Mouse (Mus musculus) embryonic fibroblast, embryonic 13.5 days (primary cell): Measurements from ENCODE around the gene Cdc123. TPM values are rescaled to one million over a fixed set of nuclear protein-coding genes. Genes with fewer than 3 reads are reported as not detected.

Source experiments
- H3K27ac ChIP-seq: 2 replicates; pipeline ENCODE4 v1.5.1; 2012; ENCODE audit warnings: low read length, control low read depth, inconsistent platforms; ENCODE audit not compliant: insufficient read depth
- H3K4me1 ChIP-seq: 2 replicates; pipeline ENCODE4 v1.6.1; 2011; ENCODE audit warnings: low read length; ENCODE audit not compliant: control insufficient read depth, insufficient read depth
- H3K4me3 ChIP-seq: 2 replicates; pipeline ENCODE4 v1.5.1; 2011; ENCODE audit warnings: mild to moderate bottlenecking, control low read depth, low read length; ENCODE audit not compliant: insufficient read depth
- CTCF ChIP-seq: IDR thresholded peaks from 2 replicates; pipeline ENCODE4 v1.5.1; 2011; ENCODE audit warnings: mild to moderate bottlenecking, control low read depth, low read length, moderate library complexity, borderline replicate concordance; ENCODE audit not compliant: insufficient read depth
- POLR2A ChIP-seq: IDR thresholded peaks from 2 replicates; pipeline ENCODE4 v1.6.1; 2011; ENCODE audit warnings: low read depth, mild to moderate bottlenecking, control low read depth, low read length, moderate library complexity
- polyA plus RNA-seq: library from polyadenylated mRNA; stranded (reverse); fragments of >200 nt; gene quantifications from 2 replicates; pipeline ENCODE4 v1.2.4, GENCODE M21; 2011; ENCODE audit warnings: low read depth; ENCODE audit not compliant: missing spikeins, insufficient read length

Cdc123 gene
- polyA plus RNA-seq, 1 experiment, result 172 TPM

DNA sequence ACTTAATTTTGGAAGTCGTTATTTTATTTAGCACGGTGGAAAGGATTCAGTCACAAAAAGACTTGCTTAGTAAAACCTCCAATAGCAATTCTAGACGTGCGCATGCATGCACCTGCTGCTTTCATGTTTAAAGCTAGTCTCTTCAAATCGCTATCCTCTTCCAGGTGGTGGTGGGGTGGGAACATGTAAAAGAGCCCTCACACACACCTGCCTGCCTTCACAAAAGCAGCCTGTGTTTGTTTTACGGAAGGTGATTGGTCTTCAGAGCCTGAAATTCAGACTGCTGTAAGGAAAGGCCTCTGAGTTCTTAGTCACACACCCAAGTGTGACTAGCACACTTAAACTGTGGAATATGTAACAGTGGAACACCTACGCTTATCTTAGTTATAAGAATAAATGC, 39.7 kb downstream of the Cdc123 start:
- Histone ChIP-seq H3K4me3 (no peak overlapping the region), H3K4me1 (no peaks in the 10 kb centered on the region), H3K27ac (no peak overlapping the region)
- TF ChIP-seq CTCF (no peak), POLR2A (no peak)

DNA sequence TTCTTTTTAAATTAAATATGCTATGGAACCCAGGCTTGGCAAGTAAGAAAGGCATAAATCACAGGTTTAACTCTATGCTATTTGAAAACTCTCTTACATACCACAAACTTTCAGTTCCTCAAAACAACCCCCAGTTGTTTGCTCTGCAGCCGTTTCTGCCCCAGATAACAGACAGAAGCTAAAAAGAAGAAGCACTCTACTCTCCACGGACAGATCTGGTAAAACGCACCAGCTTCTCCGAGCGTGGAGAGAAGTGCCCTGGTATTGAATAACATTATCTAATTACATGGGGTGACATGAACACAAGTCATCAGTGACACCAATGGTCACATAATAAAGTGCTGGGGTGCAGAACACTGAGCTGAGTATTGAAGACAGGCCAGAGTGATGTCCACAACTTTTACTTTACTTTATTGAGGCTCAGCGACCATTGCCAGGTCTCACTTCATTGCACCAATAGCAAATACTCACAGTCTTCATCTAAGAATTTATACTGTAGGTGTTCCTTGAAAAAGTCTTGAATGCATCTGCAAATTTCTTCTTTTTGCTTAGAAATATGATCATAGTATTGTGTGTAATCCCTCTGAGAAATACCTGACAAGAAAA, 40.4 kb downstream of the Cdc123 start:
- H3K27ac ChIP-seq, result no peak overlapping the region
- H3K4me3 ChIP-seq, result no peak overlapping the region
- no peaks in the 10 kb centered on the region for H3K4me1 ChIP-seq
- TF ChIP-seq CTCF (no peak), POLR2A (no peak)

DNA sequence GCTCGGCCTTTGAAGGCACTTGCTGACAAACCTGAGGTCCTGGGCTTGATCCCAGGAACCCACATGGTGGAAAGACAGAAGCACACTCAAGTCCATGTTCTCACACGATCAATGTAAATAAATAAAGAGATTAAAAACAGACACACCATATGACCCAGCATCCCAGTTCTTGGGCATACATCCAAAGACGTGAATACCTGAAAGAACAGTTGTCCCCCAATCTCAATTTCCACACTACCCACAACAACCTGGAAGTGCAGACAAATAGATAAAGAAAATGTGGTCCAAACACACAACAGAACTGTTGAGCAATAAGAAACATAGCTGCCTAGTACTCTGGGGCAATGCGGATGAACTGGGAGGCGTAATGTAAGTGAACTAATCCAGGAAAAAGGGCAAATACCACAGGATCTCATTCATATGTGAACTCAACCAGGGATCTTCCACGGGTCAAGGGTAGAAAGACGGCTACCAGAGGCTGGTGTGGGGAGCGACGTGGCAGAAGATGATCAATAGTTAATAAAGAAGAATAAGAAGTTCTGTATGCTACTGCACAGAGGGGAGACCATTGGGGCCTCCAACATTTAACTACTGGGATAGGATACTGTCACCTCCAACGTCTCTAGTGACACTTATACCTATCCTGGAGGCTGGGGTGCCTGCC, 42.9 kb downstream of the Cdc123 start:
- TF ChIP-seq CTCF (no peak), POLR2A (no peak)
- Histone ChIP-seq H3K27ac (no peak overlapping the region), H3K4me1 (no peaks in the 10 kb centered on the region), H3K4me3 (no peak overlapping the region)

DNA sequence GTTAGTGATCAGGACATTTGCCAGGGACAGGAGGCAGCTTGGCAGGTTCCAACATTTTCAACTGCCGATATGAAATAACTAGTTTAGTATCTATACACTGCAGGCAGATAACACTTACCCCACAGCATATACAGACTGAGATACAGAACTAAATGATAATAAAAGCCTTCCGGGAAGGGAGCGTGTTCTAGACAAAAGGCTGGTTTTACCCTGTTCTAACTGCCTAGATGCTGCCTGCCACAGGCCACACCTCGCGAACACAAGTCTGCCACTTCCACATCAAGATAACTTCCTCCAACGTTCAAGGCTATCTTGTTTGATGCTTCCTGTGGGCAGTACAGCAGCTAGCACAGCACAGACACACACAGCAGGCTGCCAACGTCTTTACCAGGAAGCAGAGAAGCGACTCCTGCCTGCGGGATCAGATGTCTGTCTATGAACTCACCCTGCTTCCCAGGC, 43.8 kb downstream of the Cdc123 start:
- Histone ChIP-seq H3K27ac (no peak overlapping the region), H3K4me1 (no peaks in the 10 kb centered on the region), H3K4me3 (no peak overlapping the region)
- no peak for TF ChIP-seq CTCF
- no peak for TF ChIP-seq POLR2A

DNA sequence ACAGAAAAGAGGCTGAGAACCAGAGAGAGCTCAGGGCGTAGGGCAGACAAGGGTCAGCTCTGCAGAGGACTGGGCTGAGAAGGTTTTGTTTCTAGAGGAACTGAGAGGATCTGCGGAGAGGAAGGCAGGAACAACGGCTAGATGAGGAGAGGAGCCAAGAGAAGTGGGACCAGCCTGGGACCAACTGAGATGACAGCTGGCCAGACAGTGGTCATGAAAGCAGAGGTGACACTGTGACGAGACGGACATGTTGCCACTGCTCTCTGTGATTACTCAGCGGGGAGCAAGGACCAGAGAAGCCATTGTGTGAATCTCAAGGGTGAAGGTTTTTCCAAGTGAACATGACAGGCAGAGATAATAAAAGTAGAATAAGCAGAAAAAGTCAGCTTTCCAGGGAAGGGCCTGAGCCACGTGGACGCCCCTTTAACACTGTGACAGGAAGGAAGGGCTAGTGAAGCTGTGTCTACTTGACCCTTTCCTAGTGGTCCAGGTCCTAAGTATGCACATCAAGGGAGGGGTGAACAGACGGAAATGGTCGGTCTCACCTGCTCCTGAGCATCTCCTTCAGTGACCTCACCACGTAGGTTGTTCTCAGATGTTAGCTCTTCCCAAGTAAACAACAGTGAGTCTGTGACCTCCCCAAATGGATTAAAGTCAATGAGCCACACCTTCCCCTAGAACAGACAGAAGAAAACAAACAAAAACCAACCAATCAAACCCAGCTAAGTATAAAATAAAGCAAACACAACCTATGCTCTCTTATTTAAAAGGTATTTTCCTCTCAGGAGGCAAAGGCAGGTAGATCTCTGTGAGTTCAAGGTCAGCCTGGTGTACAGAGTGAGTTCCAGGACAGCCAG, 46.9 kb downstream of the Cdc123 start:
- TF ChIP-seq POLR2A (no peak), CTCF (no peak)
- Histone ChIP-seq H3K4me3 (no peak overlapping the region), H3K4me1 (no peaks in the 10 kb centered on the region), H3K27ac (no peak overlapping the region)

DNA sequence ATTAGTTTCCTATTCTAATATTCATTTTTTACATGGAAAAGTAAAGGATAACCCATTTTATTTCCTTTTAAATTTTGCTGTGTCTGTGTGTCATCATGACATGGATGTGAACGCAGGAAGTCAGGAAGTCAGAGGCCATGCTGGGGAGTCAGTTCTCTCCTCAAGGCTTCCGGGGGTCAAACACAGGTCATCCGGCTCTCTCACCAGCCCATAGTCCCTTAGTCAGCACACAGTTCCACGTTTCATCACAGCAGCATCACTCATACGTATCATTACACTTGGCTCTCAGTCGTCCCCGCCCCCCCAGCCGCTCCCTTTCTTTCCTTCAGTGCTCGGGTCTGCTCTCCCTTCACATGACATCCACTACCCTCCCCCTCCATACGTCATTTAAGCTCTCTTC, 51.2 kb downstream of the Cdc123 start:
- Histone ChIP-seq H3K27ac (no peak overlapping the region), H3K4me3 (no peak overlapping the region), H3K4me1 (no peaks in the 10 kb centered on the region)
- no peak for TF ChIP-seq CTCF
- TF ChIP-seq POLR2A, result no peak

DNA sequence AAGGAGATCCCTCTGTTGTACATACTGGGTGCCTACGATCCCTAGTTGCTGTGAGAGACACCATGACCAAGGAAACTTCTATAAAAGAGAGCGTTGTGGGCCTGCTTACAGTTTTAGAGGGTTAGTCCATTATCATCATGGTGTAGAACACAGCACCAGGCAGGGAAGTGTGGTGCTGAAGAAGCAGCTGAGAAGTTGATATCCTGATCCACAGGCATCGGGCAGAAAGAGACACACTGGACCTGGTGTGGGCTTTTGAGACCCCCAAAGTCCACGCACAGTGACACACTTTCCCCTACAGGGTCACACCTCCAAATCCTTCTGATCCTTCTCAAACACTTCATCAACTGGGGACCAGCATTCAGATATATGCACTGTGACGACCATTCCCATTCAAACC, 52.9 kb downstream of the Cdc123 start:
- no peak for TF ChIP-seq POLR2A
- TF ChIP-seq CTCF, result no peak

DNA sequence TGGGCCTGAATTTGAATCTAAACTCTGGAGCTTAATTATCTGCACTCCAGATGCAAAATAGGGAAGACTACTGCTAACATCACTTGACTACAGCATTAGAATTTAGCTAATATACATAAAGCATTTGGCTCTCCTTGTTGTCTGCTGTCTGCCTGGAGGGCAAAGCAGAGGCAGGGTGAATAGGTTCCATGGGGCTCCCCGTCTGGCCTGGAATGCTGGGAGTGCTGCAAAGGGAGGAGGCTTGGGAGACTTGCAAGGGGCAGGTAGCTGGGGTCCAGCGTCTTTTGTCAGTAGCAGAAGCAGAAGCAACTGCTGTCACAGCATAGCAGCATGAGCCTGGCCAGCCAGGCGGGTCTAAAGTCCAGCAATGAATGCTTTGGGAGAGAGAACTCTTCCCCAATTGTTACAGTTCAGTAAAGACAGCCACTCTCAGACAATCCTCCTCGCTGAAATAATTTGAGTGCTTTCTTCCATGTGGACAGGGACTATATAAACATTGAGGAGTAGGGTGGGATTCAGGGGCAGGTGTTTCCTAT, 55.3 kb downstream of the Cdc123 start:
- TF ChIP-seq POLR2A, result no peak
- no peak for TF ChIP-seq CTCF
- Histone ChIP-seq H3K4me1 (no peaks in the 10 kb centered on the region), H3K4me3 (no peak overlapping the region), H3K27ac (no peak overlapping the region)

More for the DNA sequence above, 52.9 kb downstream of the Cdc123 start:
- no peak overlapping the region for H3K27ac ChIP-seq
- H3K4me1 ChIP-seq, result no peaks in the 10 kb centered on the region
- H3K4me3 ChIP-seq, result no peak overlapping the region

DNA sequence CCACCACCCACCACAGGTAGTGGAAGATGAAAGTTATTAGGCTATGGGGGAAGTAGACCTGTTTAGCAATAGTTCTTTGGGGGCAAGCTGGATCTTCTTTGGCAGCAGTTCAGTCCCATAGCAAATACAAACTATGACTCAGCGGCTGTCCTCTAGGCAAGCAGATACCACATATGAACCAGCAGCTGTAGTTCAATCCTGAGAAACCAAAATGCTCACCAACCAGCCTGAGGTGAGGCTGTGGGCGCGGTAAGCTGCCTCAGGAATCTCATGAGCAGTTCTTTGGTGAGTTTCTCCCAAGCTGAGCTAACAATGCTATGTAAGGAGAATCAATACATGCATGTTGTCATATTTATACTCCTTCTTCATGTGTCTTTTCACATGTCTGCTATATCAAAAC, 57.6 kb downstream of the Cdc123 start:
- Histone ChIP-seq H3K4me1 (no peaks in the 10 kb centered on the region), H3K4me3 (no peak overlapping the region), H3K27ac (no peak overlapping the region)
- no peak for TF ChIP-seq POLR2A
- no peak for TF ChIP-seq CTCF

DNA sequence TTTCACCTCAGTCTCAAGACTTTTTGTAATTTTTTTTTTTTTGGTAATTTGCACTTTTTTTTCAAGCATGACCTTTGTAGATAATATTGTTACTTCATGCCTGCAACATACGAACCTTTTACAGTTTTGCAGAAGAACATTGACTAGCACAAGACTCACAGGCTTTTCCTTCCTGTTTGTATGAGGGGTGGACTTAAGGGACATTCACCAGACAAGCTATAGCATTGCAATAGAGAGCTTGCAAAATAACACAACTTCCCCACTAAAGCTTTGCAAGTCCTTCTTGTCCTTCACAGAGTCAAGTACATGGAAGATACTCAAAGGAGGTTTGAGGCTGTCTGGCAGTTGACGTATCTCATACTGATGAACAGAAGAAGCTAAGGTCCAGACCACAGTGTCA, 72.5 kb downstream of the Cdc123 start:
- Histone ChIP-seq H3K27ac (no peak overlapping the region), H3K4me3 (no peak overlapping the region), H3K4me1 (peaks cover 5% of the 10 kb centered on the region; the same call in 1 of the 2 replicates)
- TF ChIP-seq POLR2A (no peak), CTCF (no peak)
